Mouse (Mus musculus): ENCODE data around the gene Pdxp.

The Pdxp gene

DNA sequence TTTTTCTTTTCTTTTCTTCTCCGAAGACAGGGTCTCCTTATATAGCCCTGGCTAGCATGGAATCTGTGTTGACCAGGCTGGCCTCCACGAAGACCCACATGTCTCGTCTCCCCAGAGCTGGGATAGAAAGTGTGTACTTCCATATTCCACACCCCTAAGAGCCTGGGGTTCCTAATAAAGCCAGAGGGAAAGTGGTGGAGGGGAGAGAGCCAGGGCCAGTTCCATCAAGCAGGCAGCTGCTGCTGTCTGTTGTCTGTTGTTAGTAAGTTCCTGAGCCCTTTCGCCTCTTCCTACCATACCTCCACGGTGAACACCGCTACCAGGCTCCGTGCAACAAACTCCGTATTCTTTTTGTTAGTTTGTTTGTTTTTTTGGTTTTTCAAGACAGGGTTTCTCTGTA lies 14.8 kb downstream of the Pdxp start:
- no peak for DNase-seq

DNA sequence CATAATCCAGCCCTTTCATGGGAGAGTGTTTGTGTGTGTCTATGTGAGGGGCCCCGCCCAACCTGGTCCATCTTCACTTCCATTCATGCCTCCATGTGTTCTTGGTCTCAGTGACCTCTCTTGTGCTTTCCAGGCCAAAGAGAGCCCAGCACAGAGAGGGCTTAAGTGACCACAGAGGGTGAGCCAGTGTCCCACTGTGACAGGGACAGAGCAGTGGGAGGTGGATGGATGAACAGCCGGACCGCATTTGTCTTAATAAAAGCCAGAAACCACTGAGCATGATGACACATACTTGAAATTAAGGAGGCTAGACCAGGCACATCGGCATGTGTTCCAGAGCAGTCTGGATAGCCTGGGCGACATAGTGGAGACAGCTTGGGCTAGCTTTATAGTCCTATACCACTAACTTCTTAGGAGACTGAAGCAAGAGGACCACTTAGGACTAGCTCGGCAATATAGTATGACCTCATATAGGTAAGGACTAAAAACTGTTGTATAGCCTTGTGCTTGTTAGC lies 16.5 kb downstream of the Pdxp start:
- no peak for DNase-seq

DNA sequence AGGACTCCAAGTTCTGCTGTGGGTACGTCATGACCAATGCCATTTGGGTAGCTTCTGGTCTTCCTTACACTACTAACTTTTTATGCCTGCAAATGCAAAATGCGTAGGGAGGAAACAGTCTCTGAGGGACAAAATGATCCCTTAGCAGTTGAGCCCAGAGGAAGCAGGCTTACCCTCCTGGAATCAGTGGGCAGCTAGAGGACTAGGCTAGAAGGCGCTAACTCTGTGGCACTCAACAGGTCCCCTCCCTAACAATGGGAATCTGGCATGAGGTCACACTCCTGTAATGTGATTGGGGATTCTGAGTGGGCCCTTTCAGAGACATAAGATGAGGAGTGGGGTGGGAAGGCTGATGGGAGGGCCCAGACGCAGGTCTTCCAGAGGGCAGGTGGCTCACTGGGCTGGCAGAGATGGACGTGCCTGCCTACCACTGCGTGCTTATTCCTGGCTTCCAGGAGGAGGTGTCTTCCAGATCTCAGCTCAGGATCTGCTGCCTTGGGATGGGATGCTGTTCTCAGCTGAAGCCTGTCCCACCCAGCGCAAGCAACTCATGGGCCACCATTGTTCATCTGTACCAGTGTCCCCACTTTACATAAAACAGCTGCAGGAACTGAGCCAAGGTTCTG lies 17.2 kb downstream of the Pdxp start:
- no peak for DNase-seq

GRCm38 (mm10) chr15:78931577-78931976 lies 17.9 kb downstream of the Pdxp start:
- peak; percentile 52 to 53 for DNase-seq

- DNase-seq: peak; percentile 77 to 88
These were observed 21.1 kb downstream of the Pdxp start, which contains the start of gene Nol12 for GRCm38 (mm10) chr15:78934784-78935320. Nol12 (plus strand) TSS chr15:78934933.

GRCm38 (mm10) chr15:78936403-78936802 lies 22.7 kb downstream of the Pdxp start:
- no peak for DNase-seq

- no peak for DNase-seq
These were observed 23.6 kb downstream of the Pdxp start for GRCm38 (mm10) chr15:78937311-78937710.

DNA sequence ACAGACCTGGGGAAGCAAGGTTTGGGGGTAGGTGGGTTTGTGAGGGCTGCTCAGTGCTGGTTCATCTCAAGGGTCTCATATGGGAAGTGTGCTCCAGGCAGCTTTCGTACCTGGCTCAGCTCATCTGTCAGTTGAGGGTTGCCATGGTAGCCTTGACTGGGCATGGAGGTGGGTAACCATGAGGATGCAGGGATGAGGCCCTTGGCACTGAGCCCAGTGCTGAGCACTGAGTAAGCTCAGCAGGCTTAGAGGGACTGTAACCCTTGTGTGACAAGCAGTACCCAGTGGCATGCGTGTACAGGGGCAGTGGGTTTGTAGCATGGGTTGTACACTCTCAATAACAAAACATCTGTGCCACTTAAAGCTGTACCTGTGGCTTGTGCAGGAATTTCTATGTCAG lies 24.2 kb downstream of the Pdxp start:
- no peak for DNase-seq

DNA sequence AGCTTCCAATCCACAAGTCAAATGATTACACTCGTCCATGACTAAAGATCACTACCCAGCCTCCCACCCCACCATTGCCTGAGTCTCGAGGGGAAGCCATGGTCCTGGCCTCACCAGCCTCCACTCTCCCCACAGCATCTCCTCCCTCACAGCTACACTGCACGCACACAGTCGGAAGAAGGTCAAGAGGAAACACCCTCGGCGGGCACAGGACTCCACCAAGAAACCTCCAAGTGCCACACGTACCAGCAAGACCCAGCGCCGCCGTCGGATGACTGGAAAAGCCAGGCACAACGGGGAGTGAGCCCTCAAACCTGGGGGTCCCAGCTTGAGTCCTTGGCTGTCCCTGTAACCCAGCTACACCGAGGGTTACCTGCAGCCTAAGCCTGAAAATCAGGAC lies 26.6 kb downstream of the Pdxp start:
- DNase-seq: no peak

- peak; percentile 88 to 91 for DNase-seq
These were observed 28.9 kb downstream of the Pdxp start for GRCm38 (mm10) chr15:78942663-78943062.

DNA sequence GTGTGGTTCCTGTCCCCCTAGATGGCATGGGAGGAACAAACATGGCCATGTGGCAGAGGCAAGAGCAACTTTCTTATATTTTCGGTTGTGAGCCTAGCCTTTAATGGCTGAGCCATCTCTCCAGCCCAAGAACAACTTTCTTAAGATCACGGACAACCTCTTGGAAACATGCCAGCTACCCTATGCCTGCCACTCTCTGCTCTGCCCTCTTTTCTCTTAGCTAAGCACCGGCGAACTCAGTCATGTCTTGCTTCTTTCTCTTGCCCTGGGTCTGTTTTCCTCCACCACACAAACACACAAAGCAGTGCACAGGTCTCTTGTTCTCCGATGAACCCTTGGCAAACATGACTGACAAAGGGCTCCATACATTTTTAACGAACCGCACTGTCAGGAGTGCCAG lies 32.5 kb downstream of the Pdxp start:
- DNase-seq: no peak

DNA sequence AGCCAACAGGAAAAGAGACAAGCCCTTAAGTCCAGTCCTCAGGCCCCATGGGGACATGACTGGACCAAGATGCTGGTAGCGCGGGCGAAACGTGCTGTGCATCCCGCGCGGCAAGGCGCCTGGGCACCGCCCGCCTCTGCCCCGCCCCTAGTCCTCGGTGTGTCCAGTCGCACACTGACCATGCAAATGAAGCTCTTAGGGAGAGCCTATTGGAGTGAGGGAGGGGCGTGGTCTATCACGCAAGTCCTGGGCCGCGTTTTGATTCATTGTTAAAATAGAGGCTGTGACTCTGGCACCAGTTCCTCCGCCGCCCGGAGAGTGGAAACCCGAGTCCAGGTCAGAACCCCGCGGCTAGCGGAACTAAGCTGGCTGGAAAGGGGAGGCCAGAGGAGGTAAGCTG lies 33.9 kb downstream of the Pdxp start, which contains the start of gene Triobp:
Gene Triobp (plus strand): TSS at position 68 of the 400 bp plus-strand sequence.
- peak; percentile 92 to 97 for DNase-seq

DNA sequence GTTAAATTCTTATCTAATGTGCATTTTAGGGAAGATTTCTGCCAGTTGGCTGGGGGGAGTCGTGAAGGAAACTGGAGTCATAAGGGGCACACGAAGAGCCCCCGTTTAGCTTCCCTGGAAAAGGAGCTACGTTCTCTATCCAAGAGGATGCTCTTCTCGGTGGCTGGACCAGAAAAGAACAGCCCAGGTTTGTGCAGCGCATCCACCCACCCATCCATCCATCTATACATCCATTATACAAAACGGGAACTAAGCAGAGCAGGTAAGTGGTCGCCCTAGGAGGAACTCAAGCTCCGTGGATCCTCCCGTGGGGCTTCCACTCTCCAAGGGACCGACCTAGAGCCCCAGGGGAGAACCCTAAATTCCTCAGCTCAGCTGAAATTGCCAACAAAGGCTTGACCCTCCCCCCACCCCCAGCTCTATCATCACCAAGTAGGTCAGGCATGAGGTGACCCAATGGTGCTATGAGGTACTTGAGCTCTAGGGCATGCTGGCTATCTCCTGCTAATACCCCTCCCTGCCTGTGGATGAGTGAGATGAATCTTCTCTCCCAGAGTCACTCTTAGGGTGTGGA lies 34.5 kb downstream of the Pdxp start:
- no peak for DNase-seq

DNA sequence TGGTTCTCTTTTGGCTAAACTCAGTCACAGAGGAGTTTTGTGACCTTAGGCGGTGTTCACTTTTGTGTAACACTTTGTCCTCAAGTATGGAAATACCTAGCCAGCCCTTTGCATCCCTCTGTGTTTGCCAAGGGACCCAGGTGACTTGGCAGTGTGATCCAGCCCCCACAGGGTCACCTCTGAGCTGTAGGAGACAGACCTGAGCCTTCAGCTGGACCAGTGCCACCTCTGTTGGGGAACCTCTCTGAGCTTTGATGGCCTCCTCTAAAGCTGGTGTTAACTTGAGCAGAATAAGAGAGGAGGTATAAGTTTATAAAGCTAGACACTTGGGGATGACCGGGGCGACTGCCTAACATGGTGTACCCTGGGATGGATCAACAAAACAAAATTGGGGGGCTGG lies 35.2 kb downstream of the Pdxp start:
- peak; percentile 39 to 48 for DNase-seq

DNA sequence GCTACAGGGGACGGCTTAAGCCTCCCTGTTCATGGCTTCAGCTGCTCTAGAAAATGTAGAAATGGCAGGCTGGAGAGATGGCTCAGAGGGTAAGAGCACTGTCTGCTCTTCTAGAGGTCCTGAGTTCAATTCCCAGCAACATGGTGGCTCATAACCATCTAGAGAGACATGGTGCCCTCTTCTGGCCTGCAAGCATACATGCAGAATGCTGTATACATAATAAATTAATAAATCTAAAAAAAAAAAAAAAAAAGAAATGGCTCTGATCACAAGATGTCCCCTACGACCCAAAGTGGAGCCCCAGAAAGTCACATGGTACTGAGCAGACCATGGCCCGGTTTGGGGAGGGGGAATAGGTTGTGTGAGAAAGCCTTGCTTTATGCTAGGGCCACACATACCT lies 41.9 kb downstream of the Pdxp start:
- no peak for DNase-seq

DNA sequence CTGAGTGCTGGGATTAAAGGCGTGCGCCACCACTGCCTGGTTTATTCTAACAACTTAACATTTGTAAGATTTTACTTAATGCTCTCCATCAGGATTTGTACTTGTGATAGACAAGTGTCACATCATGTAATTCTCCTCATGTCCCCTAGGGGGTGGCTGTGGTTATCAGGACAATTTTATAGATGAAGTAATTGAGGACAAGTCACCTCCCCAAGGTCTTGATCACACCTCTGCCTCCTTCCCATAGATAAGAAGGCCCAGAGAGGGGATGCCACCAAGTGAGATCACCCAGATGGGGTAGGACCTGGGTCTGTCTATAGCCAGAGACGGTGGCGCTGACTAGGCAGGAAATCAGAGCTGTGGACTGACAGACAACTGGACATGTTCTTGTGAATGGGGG lies 42.6 kb downstream of the Pdxp start:
- peak; percentile 48 to 50 for DNase-seq

GRCm38 (mm10) chr15:78957021-78957420 lies 43.3 kb downstream of the Pdxp start:
- DNase-seq: no peak

- DNase-seq: no peak
These were observed 45.8 kb downstream of the Pdxp start for GRCm38 (mm10) chr15:78959537-78959936.

GRCm38 (mm10) chr15:78960088-78960487 lies 46.4 kb downstream of the Pdxp start:
- no peak for DNase-seq

DNA sequence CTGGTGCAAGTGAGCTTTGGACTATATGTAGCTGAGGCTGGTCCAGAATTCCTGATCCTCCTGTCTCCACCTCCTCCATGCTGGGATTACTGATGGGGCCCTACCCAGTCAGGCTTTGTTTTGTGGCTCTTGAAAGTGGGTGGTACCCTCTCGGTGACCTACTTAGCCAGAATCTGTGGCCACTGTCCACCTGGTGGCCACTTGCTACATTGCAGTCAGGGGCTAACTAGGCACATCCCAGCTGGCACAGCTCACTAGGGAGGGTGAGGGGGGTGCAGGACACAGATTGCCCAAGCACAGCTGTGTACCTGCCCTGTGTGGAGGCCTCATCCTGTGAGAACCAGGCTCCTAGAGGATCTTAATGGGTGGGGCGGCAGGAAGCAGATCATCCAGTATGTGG lies 49.2 kb downstream of the Pdxp start:
- DNase-seq: peak; percentile 84 to 87
